Mouse (Mus musculus): Measurements from ENCODE around the gene Xab2.
"Not testable (repeated sequence)": the region's sequence is repeated elsewhere in the genome, so short reads cannot be mapped to it uniquely, and the experiment has no call there.

Xab2 gene

GRCm38 (mm10) chr8:3609816-3610150, 11.3 kb downstream of the Xab2 start:
- in situ Hi-C loops (cut with MseI, MboI), result no loop called here

GRCm38 (mm10) chr8:3609046-3609815, 11.9 kb downstream of the Xab2 start:
- in situ Hi-C loops (cut with MseI, MboI), result no loop called here

- in situ Hi-C loops (cut with MseI, MboI), result no loop called here
These were observed 13.3 kb downstream of the Xab2 start for GRCm38 (mm10) chr8:3607822-3608221.

GRCm38 (mm10) chr8:3606593-3606992, 14.5 kb downstream of the Xab2 start:
- in situ Hi-C loops (cut with MseI, MboI), result no loop called here

GRCm38 (mm10) chr8:3603439-3603838, 17.7 kb downstream of the Xab2 start:
- in situ Hi-C loops (cut with MseI, MboI), result no loop called here

- in situ Hi-C loops (cut with MseI, MboI), result no loop called here
These were observed 20.7 kb downstream of the Xab2 start for GRCm38 (mm10) chr8:3600401-3600800.

- in situ Hi-C loops (cut with MseI, MboI), result loop anchor here in 1 of 2 experiments (5.0 kb wide), 1 partner anchor 52 kb away; no protein-coding TSS in a partner anchor
These were observed 21.9 kb downstream of the Xab2 start for GRCm38 (mm10) chr8:3599219-3599618.

GRCm38 (mm10) chr8:3598054-3598453, 23.1 kb downstream of the Xab2 start:
- in situ Hi-C loops (cut with MseI, MboI), result loop anchor here in 1 of 2 experiments (5.0 kb wide), 1 partner anchor 51 kb away; no protein-coding TSS in a partner anchor

- in situ Hi-C loops (cut with MseI, MboI), result no loop called here
These were observed 26.6 kb downstream of the Xab2 start for GRCm38 (mm10) chr8:3594466-3594865.

GRCm38 (mm10) chr8:3593470-3593869, 27.6 kb downstream of the Xab2 start:
- in situ Hi-C loops (cut with MseI, MboI), result no loop called here

- in situ Hi-C loops (cut with MseI, MboI), result no loop called here
These were observed 32.9 kb downstream of the Xab2 start for GRCm38 (mm10) chr8:3588258-3588633.

GRCm38 (mm10) chr8:3587391-3588257, 33.5 kb downstream of the Xab2 start:
- in situ Hi-C loops (cut with MseI, MboI), result no loop called here

GRCm38 (mm10) chr8:3586993-3587390, 34.1 kb downstream of the Xab2 start, which contains the start of gene Camsap3:
Gene Camsap3 (plus strand): TSS chr8:3587293.
- in situ Hi-C loops (cut with MseI, MboI), result no loop called here

GRCm38 (mm10) chr8:3586452-3586851, 34.7 kb downstream of the Xab2 start:
- in situ Hi-C loops (cut with MseI, MboI), result no loop called here

GRCm38 (mm10) chr8:3581961-3582360, 39.2 kb downstream of the Xab2 start:
- in situ Hi-C loops (cut with MseI, MboI), result not testable (repeated sequence)

- in situ Hi-C loops (cut with MseI, MboI), result no loop called here
These were observed 41.4 kb downstream of the Xab2 start for GRCm38 (mm10) chr8:3579390-3580364.

- in situ Hi-C loops (cut with MseI, MboI), result no loop called here
These were observed 44.7 kb downstream of the Xab2 start for GRCm38 (mm10) chr8:3576211-3576960.

GRCm38 (mm10) chr8:3574546-3574945, 46.6 kb downstream of the Xab2 start:
- in situ Hi-C loops (cut with MseI, MboI), result no loop called here

GRCm38 (mm10) chr8:3569784-3570183, 51.3 kb downstream of the Xab2 start:
- in situ Hi-C loops (cut with MseI, MboI), result no loop called here

GRCm38 (mm10) chr8:3568378-3568777, 52.7 kb downstream of the Xab2 start:
- in situ Hi-C loops (cut with MseI, MboI), result no loop called here
